Comparison of ENCODE assay signal across 17 mouse cellular contexts in the genomic region with DNA sequence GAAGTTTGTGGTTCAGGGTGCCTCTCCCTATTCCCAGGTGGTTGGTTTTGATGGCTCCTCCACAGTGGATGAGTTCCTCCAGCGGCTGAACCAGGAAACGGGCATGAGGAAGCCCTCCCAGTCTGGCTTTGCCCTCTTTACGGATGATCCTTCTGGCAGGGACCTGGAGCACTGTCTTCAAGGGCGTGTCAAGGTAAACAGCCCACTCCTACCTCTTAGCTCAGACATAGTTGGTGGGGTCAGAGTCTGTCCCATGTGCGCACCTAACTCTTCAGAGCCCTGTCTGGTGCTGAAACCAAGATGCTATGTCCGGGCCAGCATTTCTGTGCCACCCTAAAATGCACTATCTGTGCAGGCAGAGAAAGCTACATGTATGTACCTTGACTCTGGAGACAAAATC. TPM values are rescaled to one million over a fixed set of nuclear protein-coding genes. Genes with fewer than 3 reads are reported as not detected.
"Had no signal": no experiment of that assay in that cellular context is flagged by ENCODE, and none has a peak within 500 bp of the region (broad histone marks: within the 10 kb centered on the region; RNA-seq: fewer than 3 reads in every experiment).

No protein-coding gene starts in this region.

- H3K9ac ChIP-seq: lung, embryonic 14.5 days; midbrain, embryonic 13.5 days; midbrain, embryonic 15.5 days; neural tube, embryonic 13.5 days; neural tube, embryonic 15.5 days; stomach, embryonic 15.5 days had no signal

- H3K4me3 ChIP-seq: midbrain, embryonic 10.5 days; midbrain, embryonic 13.5 days; midbrain, embryonic 15.5 days; myocyte; neural tube, embryonic 13.5 days; neural tube, embryonic 15.5 days; stomach, embryonic 15.5 days had no signal

- ATAC-seq: midbrain, embryonic 13.5 days; midbrain, embryonic 15.5 days had no signal

- H3K4me2 ChIP-seq: lung, embryonic 14.5 days; midbrain, embryonic 13.5 days; midbrain, embryonic 15.5 days; neural tube, embryonic 13.5 days; neural tube, embryonic 15.5 days; stomach, embryonic 15.5 days had no signal

- DNase-seq: lung, adult 18-20 months; lung, embryonic 14.5 days; lung, postnatal 10 days; lung, postnatal 4 days; right cerebral cortex, postnatal 14 days; thymus, adult 2 months; thymus, postnatal 25 days; thymus, postnatal 4 days had no signal

- H3K27ac ChIP-seq: midbrain, embryonic 10.5 days; midbrain, embryonic 13.5 days; midbrain, embryonic 15.5 days; neural tube, embryonic 13.5 days; neural tube, embryonic 15.5 days; stomach, embryonic 15.5 days; stomach, postnatal 0 days had no signal

- H3K27me3 ChIP-seq: midbrain, embryonic 13.5 days; midbrain, embryonic 15.5 days; neural tube, embryonic 13.5 days; neural tube, embryonic 15.5 days; stomach, embryonic 15.5 days had no signal

- H3K4me1 ChIP-seq: midbrain, embryonic 10.5 days; midbrain, embryonic 13.5 days; midbrain, embryonic 15.5 days; neural tube, embryonic 13.5 days; neural tube, embryonic 15.5 days; stomach, embryonic 15.5 days had no signal

- H3K9me3 ChIP-seq: midbrain, embryonic 10.5 days; midbrain, embryonic 13.5 days; midbrain, embryonic 15.5 days; neural tube, embryonic 13.5 days; neural tube, embryonic 15.5 days; stomach, embryonic 15.5 days had no signal

RNA-seq across cellular contexts. Expression of gene Plekhh1, which starts 44.4 kb away (rescaled TPM):
- total RNA-seq: megakaryocyte-erythroid progenitor cell, adult 5-6 weeks had no signal

RNA-seq across cellular contexts. Expression of gene Arg2, which starts 57.2 kb away (rescaled TPM):
- total RNA-seq: megakaryocyte-erythroid progenitor cell, adult 5-6 weeks had no signal
